Mouse (Mus musculus): ENCODE data around the gene Rbm5. TPM values are rescaled to one million over a fixed set of nuclear protein-coding genes. Genes with fewer than 3 reads are reported as not detected.

Gene Rbm5
- polyA plus RNA-seq, 1 experiment from 2014 or later = 145 TPM

- Histone ChIP-seq H3K4me2 (ENCODE audit: low read depth, low read length) (peak overlapping the region; percentile 32), H3K36me3 (ENCODE audit: control insufficient read depth, insufficient read depth, low read length) (peaks cover 63% of the 10 kb centered on the region), H3K4me1 (ENCODE audit: control insufficient read depth, insufficient read depth, low read length) (peaks cover 74% of the 10 kb centered on the region), H3K27ac (replicated peaks; ENCODE audit: low read depth, low read length) (peak overlapping the region; percentile 74), H3K9ac (ENCODE audit: low read depth, low read length) (peak overlapping the region; percentile 28), H3K27me3 (replicated peaks; ENCODE audit: control insufficient read depth, insufficient read depth, low read length) (no peaks in the 10 kb centered on the region), H3K4me3 (ENCODE audit: low read depth, low read length) (no peak overlapping the region), H3K9me3 (ENCODE audit: control insufficient read depth, low read length) (no peaks in the 10 kb centered on the region)
- DNase-seq (ENCODE audit: low spot score) = no peak
- peak; percentile 10; the same call in 1 of the 2 replicates for ATAC-seq (ENCODE audit: low read depth)
- 12% methylated on average over 6 of the region's 6 CpGs for WGBS
Measured at GRCm38 (mm10) chr9:107700114-107700571, 70.7 kb downstream of the Rbm5 start.

GRCm38 (mm10) chr9:107699376-107699980 is 71.3 kb downstream of the Rbm5 start:
- H3K36me3 ChIP-seq (ENCODE audit: control insufficient read depth, insufficient read depth, low read length) = peaks cover 60% of the 10 kb centered on the region
- H3K27ac ChIP-seq (replicated peaks; ENCODE audit: low read depth, low read length) = peak overlapping the region; percentile 74
- no peak for ATAC-seq (ENCODE audit: low read depth)
- 7% methylated on average over 9 of the region's 9 CpGs for whole genome bisulfite sequencing
- no peak overlapping the region for H3K4me3 ChIP-seq (ENCODE audit: low read depth, low read length)
- H3K4me1 ChIP-seq (ENCODE audit: control insufficient read depth, insufficient read depth, low read length) = peaks cover 73% of the 10 kb centered on the region
- H3K27me3 ChIP-seq (replicated peaks; ENCODE audit: control insufficient read depth, insufficient read depth, low read length) = no peaks in the 10 kb centered on the region
- DNase-seq (ENCODE audit: low spot score) = no peak
- H3K4me2 ChIP-seq (ENCODE audit: low read depth, low read length) = peak overlapping the region; percentile 32
- H3K9me3 ChIP-seq (ENCODE audit: control insufficient read depth, low read length) = no peaks in the 10 kb centered on the region
- H3K9ac ChIP-seq (ENCODE audit: low read depth, low read length) = peak overlapping the region; percentile 42; the same call in 1 of the 2 replicates

- 26% methylated on average over 8 of the region's 14 CpGs for WGBS
- no peak for DNase-seq (ENCODE audit: low spot score)
- no peaks in the 10 kb centered on the region for H3K27me3 ChIP-seq (replicated peaks; ENCODE audit: control insufficient read depth, insufficient read depth, low read length)
- no peak overlapping the region for H3K4me3 ChIP-seq (ENCODE audit: low read depth, low read length)
- peaks cover 58% of the 10 kb centered on the region for H3K36me3 ChIP-seq (ENCODE audit: control insufficient read depth, insufficient read depth, low read length)
- peak overlapping the region; percentile 25; the same call in 1 of the 2 replicates for H3K27ac ChIP-seq (replicated peaks; ENCODE audit: low read depth, low read length)
- H3K4me1 ChIP-seq (ENCODE audit: control insufficient read depth, insufficient read depth, low read length) = peaks cover 65% of the 10 kb centered on the region
- no peaks in the 10 kb centered on the region for H3K9me3 ChIP-seq (ENCODE audit: control insufficient read depth, low read length)
- ATAC-seq (ENCODE audit: low read depth) = no peak
- peak overlapping the region; percentile 42; the same call in 1 of the 2 replicates for H3K9ac ChIP-seq (ENCODE audit: low read depth, low read length)
- H3K4me2 ChIP-seq (ENCODE audit: low read depth, low read length) = peak overlapping the region; percentile 32
Measured at GRCm38 (mm10) chr9:107698611-107699190, 72.1 kb downstream of the Rbm5 start.

GRCm38 (mm10) chr9:107697811-107698521 is 72.8 kb downstream of the Rbm5 start:
- Histone ChIP-seq H3K4me3 (ENCODE audit: low read depth, low read length) (no peak overlapping the region), H3K9ac (ENCODE audit: low read depth, low read length) (no peak overlapping the region), H3K27me3 (replicated peaks; ENCODE audit: control insufficient read depth, insufficient read depth, low read length) (no peaks in the 10 kb centered on the region), H3K4me2 (ENCODE audit: low read depth, low read length) (no peak overlapping the region; the same call in 1 of the 2 replicates), H3K36me3 (ENCODE audit: control insufficient read depth, insufficient read depth, low read length) (peaks cover 58% of the 10 kb centered on the region), H3K27ac (replicated peaks; ENCODE audit: low read depth, low read length) (0 out of 2 replicates have a peak overlapping the region, but pooled peaks have one; percentile 25), H3K4me1 (ENCODE audit: control insufficient read depth, insufficient read depth, low read length) (peaks cover 61% of the 10 kb centered on the region), H3K9me3 (ENCODE audit: control insufficient read depth, low read length) (no peaks in the 10 kb centered on the region)
- ATAC-seq (ENCODE audit: low read depth) (no peak), DNase-seq (ENCODE audit: low spot score) (no peak)
- WGBS = 19% methylated on average over 14 of the region's 14 CpGs

GRCm38 (mm10) chr9:107696845-107697610 is 73.8 kb downstream of the Rbm5 start:
- H3K36me3 ChIP-seq (ENCODE audit: control insufficient read depth, insufficient read depth, low read length) = peaks cover 64% of the 10 kb centered on the region
- 44% methylated on average over 9 of the region's 9 CpGs for WGBS
- H3K27ac ChIP-seq (replicated peaks; ENCODE audit: low read depth, low read length) = no peak overlapping the region
- no peak for ATAC-seq (ENCODE audit: low read depth)
- H3K9me3 ChIP-seq (ENCODE audit: control insufficient read depth, low read length) = no peaks in the 10 kb centered on the region
- H3K27me3 ChIP-seq (replicated peaks; ENCODE audit: control insufficient read depth, insufficient read depth, low read length) = no peaks in the 10 kb centered on the region
- H3K4me2 ChIP-seq (ENCODE audit: low read depth, low read length) = no peak overlapping the region
- H3K9ac ChIP-seq (ENCODE audit: low read depth, low read length) = no peak overlapping the region
- peaks cover 52% of the 10 kb centered on the region for H3K4me1 ChIP-seq (ENCODE audit: control insufficient read depth, insufficient read depth, low read length)
- no peak for DNase-seq (ENCODE audit: low spot score)
- H3K4me3 ChIP-seq (ENCODE audit: low read depth, low read length) = no peak overlapping the region

- Histone ChIP-seq H3K36me3 (ENCODE audit: control insufficient read depth, insufficient read depth, low read length) (peaks cover 73% of the 10 kb centered on the region), H3K4me3 (ENCODE audit: low read depth, low read length) (no peak overlapping the region), H3K9me3 (ENCODE audit: control insufficient read depth, low read length) (no peaks in the 10 kb centered on the region), H3K27me3 (replicated peaks; ENCODE audit: control insufficient read depth, insufficient read depth, low read length) (no peaks in the 10 kb centered on the region), H3K9ac (ENCODE audit: low read depth, low read length) (no peak overlapping the region), H3K4me1 (ENCODE audit: control insufficient read depth, insufficient read depth, low read length) (peaks cover 45% of the 10 kb centered on the region), H3K27ac (replicated peaks; ENCODE audit: low read depth, low read length) (no peak overlapping the region), H3K4me2 (ENCODE audit: low read depth, low read length) (no peak overlapping the region)
- DNase-seq (ENCODE audit: low spot score) (no peak), ATAC-seq (ENCODE audit: low read depth) (no peak)
- WGBS = 33% methylated on average over 6 of the region's 6 CpGs
Measured at GRCm38 (mm10) chr9:107696106-107696479, 74.7 kb downstream of the Rbm5 start.

- no peak for ATAC-seq (ENCODE audit: low read depth)
- Histone ChIP-seq H3K4me2 (ENCODE audit: low read depth, low read length) (no peak overlapping the region), H3K36me3 (ENCODE audit: control insufficient read depth, insufficient read depth, low read length) (peaks cover 73% of the 10 kb centered on the region), H3K27ac (replicated peaks; ENCODE audit: low read depth, low read length) (no peak overlapping the region), H3K4me1 (ENCODE audit: control insufficient read depth, insufficient read depth, low read length) (peaks cover 39% of the 10 kb centered on the region), H3K9ac (ENCODE audit: low read depth, low read length) (no peak overlapping the region), H3K4me3 (ENCODE audit: low read depth, low read length) (no peak overlapping the region), H3K27me3 (replicated peaks; ENCODE audit: control insufficient read depth, insufficient read depth, low read length) (no peaks in the 10 kb centered on the region), H3K9me3 (ENCODE audit: control insufficient read depth, low read length) (no peaks in the 10 kb centered on the region)
- WGBS = 87% methylated on average over 12 of the region's 12 CpGs
- no peak for DNase-seq (ENCODE audit: low spot score)
Measured at GRCm38 (mm10) chr9:107695441-107696105, 75.2 kb downstream of the Rbm5 start.

- Histone ChIP-seq H3K27ac (replicated peaks; ENCODE audit: low read depth, low read length) (no peak overlapping the region), H3K9me3 (ENCODE audit: control insufficient read depth, low read length) (no peaks in the 10 kb centered on the region), H3K9ac (ENCODE audit: low read depth, low read length) (no peak overlapping the region), H3K36me3 (ENCODE audit: control insufficient read depth, insufficient read depth, low read length) (peaks cover 77% of the 10 kb centered on the region), H3K4me2 (ENCODE audit: low read depth, low read length) (no peak overlapping the region), H3K4me1 (ENCODE audit: control insufficient read depth, insufficient read depth, low read length) (peaks cover 30% of the 10 kb centered on the region), H3K4me3 (ENCODE audit: low read depth, low read length) (no peak overlapping the region), H3K27me3 (replicated peaks; ENCODE audit: control insufficient read depth, insufficient read depth, low read length) (no peaks in the 10 kb centered on the region)
- DNase-seq (ENCODE audit: low spot score) (no peak), ATAC-seq (ENCODE audit: low read depth) (no peak)
- WGBS = 71% methylated on average over 5 of the region's 7 CpGs
Measured at GRCm38 (mm10) chr9:107694627-107695026, 76.2 kb downstream of the Rbm5 start.
